Mouse (Mus musculus): ENCODE measurements around the gene Cpne9.

Gene Cpne9

GRCm38 (mm10) chr6:113282101-113282802 is at the start of gene Cpne9:
Cpne9 (plus strand) TSS chr6:113282307.
- in situ Hi-C loops (cut with MseI, MboI), result no loop called here

- in situ Hi-C loops (cut with MseI, MboI), result no loop called here
Observed at GRCm38 (mm10) chr6:113235141-113235540, 47.0 kb upstream of the Cpne9 start.

GRCm38 (mm10) chr6:113237542-113238270 is 44.4 kb upstream of the Cpne9 start, which contains the start of gene Mtmr14:
Mtmr14 (plus strand) TSS chr6:113237843.
- in situ Hi-C loops (cut with MseI, MboI), result no loop called here

- in situ Hi-C loops (cut with MseI, MboI), result no loop called here
Observed at GRCm38 (mm10) chr6:113238442-113238841, 43.7 kb upstream of the Cpne9 start.

- in situ Hi-C loops (cut with MseI, MboI), result no loop called here
Observed at GRCm38 (mm10) chr6:113242753-113243152, 39.4 kb upstream of the Cpne9 start.

GRCm38 (mm10) chr6:113245585-113245984 is 36.5 kb upstream of the Cpne9 start:
- in situ Hi-C loops (cut with MseI, MboI), result no loop called here

GRCm38 (mm10) chr6:113250786-113251185 is 31.3 kb upstream of the Cpne9 start:
- in situ Hi-C loops (cut with MseI, MboI), result no loop called here

GRCm38 (mm10) chr6:113251921-113252320 is 30.2 kb upstream of the Cpne9 start:
- in situ Hi-C loops (cut with MseI, MboI), result no loop called here

GRCm38 (mm10) chr6:113254899-113255298 is 27.2 kb upstream of the Cpne9 start:
- in situ Hi-C loops (cut with MseI, MboI), result no loop called here

- in situ Hi-C loops (cut with MseI, MboI), result no loop called here
Observed at GRCm38 (mm10) chr6:113261174-113261858, 20.8 kb upstream of the Cpne9 start.

GRCm38 (mm10) chr6:113263531-113263930 is 18.6 kb upstream of the Cpne9 start:
- in situ Hi-C loops (cut with MseI, MboI), result no loop called here

GRCm38 (mm10) chr6:113264429-113264828 is 17.7 kb upstream of the Cpne9 start:
- in situ Hi-C loops (cut with MseI, MboI), result no loop called here

- in situ Hi-C loops (cut with MseI, MboI), result no loop called here
Observed at GRCm38 (mm10) chr6:113266996-113267655, 15.0 kb upstream of the Cpne9 start.

- in situ Hi-C loops (cut with MseI, MboI), result no loop called here
Observed at GRCm38 (mm10) chr6:113267988-113268387, 14.1 kb upstream of the Cpne9 start.

- in situ Hi-C loops (cut with MseI, MboI), result no loop called here
Observed at GRCm38 (mm10) chr6:113272365-113272764, 9.7 kb upstream of the Cpne9 start.

GRCm38 (mm10) chr6:113276846-113277245 is 5.3 kb upstream of the Cpne9 start:
- in situ Hi-C loops (cut with MseI, MboI), result no loop called here

- in situ Hi-C loops (cut with MseI, MboI), result no loop called here
Observed at GRCm38 (mm10) chr6:113281676-113282075, 431 bp upstream of the Cpne9 start.

- in situ Hi-C loops (cut with MseI, MboI), result no loop called here
Observed at GRCm38 (mm10) chr6:113282969-113283368, 862 bp downstream of the Cpne9 start.

- in situ Hi-C loops (cut with MseI, MboI), result no loop called here
Observed at GRCm38 (mm10) chr6:113283500-113283899, 1.4 kb downstream of the Cpne9 start.

GRCm38 (mm10) chr6:113284931-113285330 is 2.8 kb downstream of the Cpne9 start:
- in situ Hi-C loops (cut with MseI, MboI), result no loop called here

GRCm38 (mm10) chr6:113286316-113286715 is 4.2 kb downstream of the Cpne9 start:
- in situ Hi-C loops (cut with MseI, MboI), result no loop called here

GRCm38 (mm10) chr6:113287236-113287635 is 5.1 kb downstream of the Cpne9 start:
- in situ Hi-C loops (cut with MseI, MboI), result no loop called here
